Mouse (Mus musculus): ENCODE measurements around the gene Gm20388. TPM values are rescaled to one million over a fixed set of nuclear protein-coding genes. Genes with fewer than 3 reads are reported as not detected.

The Gm20388 gene
- polyA plus RNA-seq, 1 experiment from 2014 or later, result not detected

- ATAC-seq, result no peak
- no peak overlapping the region for H3K4me2 ChIP-seq (replicated peaks; ENCODE audit: low read depth)
- no peaks in the 10 kb centered on the region for H3K4me1 ChIP-seq (replicated peaks; ENCODE audit: control insufficient read depth, insufficient read depth, low read length)
- H3K27me3 ChIP-seq (replicated peaks; ENCODE audit: control insufficient read depth, insufficient read depth, low read length), result no peaks in the 10 kb centered on the region
- no peaks in the 10 kb centered on the region for H3K9me3 ChIP-seq (ENCODE audit: control insufficient read depth)
- TF ChIP-seq CTCF (IDR thresholded peaks at IDR 0.05; ENCODE audit: low read depth), result no peak
- H3K4me3 ChIP-seq (ENCODE audit: low read depth, low read length), result no peak overlapping the region
- no peak overlapping the region for H3K27ac ChIP-seq (ENCODE audit: low read depth, low read length)
- H3K9ac ChIP-seq (ENCODE audit: low read depth, low read length), result no peak overlapping the region
- H3K36me3 ChIP-seq (ENCODE audit: control insufficient read depth, insufficient read depth), result no peaks in the 10 kb centered on the region
- 81% methylated on average over 7 of the region's 7 CpGs for WGBS
Observed at GRCm38 (mm10) chr8:122064353-122064752, 2153.7 kb downstream of the Gm20388 start.

- Histone ChIP-seq H3K9ac (ENCODE audit: low read depth, low read length) (no peak overlapping the region), H3K4me2 (replicated peaks; ENCODE audit: low read depth) (no peak overlapping the region), H3K27ac (ENCODE audit: low read depth, low read length) (no peak overlapping the region), H3K4me1 (replicated peaks; ENCODE audit: control insufficient read depth, insufficient read depth, low read length) (no peaks in the 10 kb centered on the region), H3K4me3 (ENCODE audit: low read depth, low read length) (no peak overlapping the region), H3K27me3 (replicated peaks; ENCODE audit: control insufficient read depth, insufficient read depth, low read length) (no peaks in the 10 kb centered on the region), H3K36me3 (ENCODE audit: control insufficient read depth, insufficient read depth) (no peaks in the 10 kb centered on the region), H3K9me3 (ENCODE audit: control insufficient read depth) (no peaks in the 10 kb centered on the region)
- 64% methylated on average over 15 of the region's 15 CpGs for WGBS
- TF ChIP-seq CTCF (IDR thresholded peaks at IDR 0.05; ENCODE audit: low read depth), result no peak
- no peak for ATAC-seq
Observed at GRCm38 (mm10) chr8:122067783-122068505, 2157.3 kb downstream of the Gm20388 start.

- no peaks in the 10 kb centered on the region for H3K36me3 ChIP-seq (ENCODE audit: control insufficient read depth, insufficient read depth)
- H3K4me1 ChIP-seq (replicated peaks; ENCODE audit: control insufficient read depth, insufficient read depth, low read length), result no peaks in the 10 kb centered on the region
- 76% methylated on average over 13 of the region's 13 CpGs for WGBS
- ATAC-seq, result no peak
- H3K27ac ChIP-seq (ENCODE audit: low read depth, low read length), result no peak overlapping the region
- H3K9me3 ChIP-seq (ENCODE audit: control insufficient read depth), result no peaks in the 10 kb centered on the region
- no peak overlapping the region for H3K9ac ChIP-seq (ENCODE audit: low read depth, low read length)
- H3K27me3 ChIP-seq (replicated peaks; ENCODE audit: control insufficient read depth, insufficient read depth, low read length), result 0 out of 2 replicates have a peak, but pooled peaks cover 2% of the 10 kb centered on the region
- no peak overlapping the region for H3K4me3 ChIP-seq (ENCODE audit: low read depth, low read length)
- H3K4me2 ChIP-seq (replicated peaks; ENCODE audit: low read depth), result no peak overlapping the region
- no peak for TF ChIP-seq CTCF (IDR thresholded peaks at IDR 0.05; ENCODE audit: low read depth)
Observed at GRCm38 (mm10) chr8:122068609-122069008, 2158.0 kb downstream of the Gm20388 start.

GRCm38 (mm10) chr8:122069281-122069680 lies 2158.6 kb downstream of the Gm20388 start:
- 0 out of 2 replicates have a peak, but pooled peaks cover 7% of the 10 kb centered on the region for H3K27me3 ChIP-seq (replicated peaks; ENCODE audit: control insufficient read depth, insufficient read depth, low read length)
- no peak overlapping the region for H3K9ac ChIP-seq (ENCODE audit: low read depth, low read length)
- H3K4me2 ChIP-seq (replicated peaks; ENCODE audit: low read depth), result no peak overlapping the region
- no peak overlapping the region for H3K27ac ChIP-seq (ENCODE audit: low read depth, low read length)
- H3K36me3 ChIP-seq (ENCODE audit: control insufficient read depth, insufficient read depth), result no peaks in the 10 kb centered on the region
- no peak for TF ChIP-seq CTCF (IDR thresholded peaks at IDR 0.05; ENCODE audit: low read depth)
- H3K4me1 ChIP-seq (replicated peaks; ENCODE audit: control insufficient read depth, insufficient read depth, low read length), result no peaks in the 10 kb centered on the region
- no peak for ATAC-seq
- H3K9me3 ChIP-seq (ENCODE audit: control insufficient read depth), result no peaks in the 10 kb centered on the region
- no peak overlapping the region for H3K4me3 ChIP-seq (ENCODE audit: low read depth, low read length)
- 76% methylated on average over 11 of the region's 11 CpGs for WGBS

GRCm38 (mm10) chr8:122071193-122071592 lies 2160.6 kb downstream of the Gm20388 start:
- ATAC-seq, result no peak
- H3K27me3 ChIP-seq (replicated peaks; ENCODE audit: control insufficient read depth, insufficient read depth, low read length), result 0 out of 2 replicates have a peak, but pooled peaks cover 7% of the 10 kb centered on the region
- no peak overlapping the region for H3K27ac ChIP-seq (ENCODE audit: low read depth, low read length)
- 67% methylated on average over 4 of the region's 4 CpGs for WGBS
- no peaks in the 10 kb centered on the region for H3K9me3 ChIP-seq (ENCODE audit: control insufficient read depth)
- H3K4me1 ChIP-seq (replicated peaks; ENCODE audit: control insufficient read depth, insufficient read depth, low read length), result no peaks in the 10 kb centered on the region
- no peak for TF ChIP-seq CTCF (IDR thresholded peaks at IDR 0.05; ENCODE audit: low read depth)
- H3K4me3 ChIP-seq (ENCODE audit: low read depth, low read length), result no peak overlapping the region
- H3K4me2 ChIP-seq (replicated peaks; ENCODE audit: low read depth), result no peak overlapping the region
- H3K9ac ChIP-seq (ENCODE audit: low read depth, low read length), result no peak overlapping the region
- no peaks in the 10 kb centered on the region for H3K36me3 ChIP-seq (ENCODE audit: control insufficient read depth, insufficient read depth)

- H3K9me3 ChIP-seq (ENCODE audit: control insufficient read depth), result no peaks in the 10 kb centered on the region
- H3K4me3 ChIP-seq (ENCODE audit: low read depth, low read length), result no peak overlapping the region
- 41% methylated on average over 9 of the region's 9 CpGs for WGBS
- 0 out of 2 replicates have a peak, but pooled peaks cover 7% of the 10 kb centered on the region for H3K27me3 ChIP-seq (replicated peaks; ENCODE audit: control insufficient read depth, insufficient read depth, low read length)
- H3K27ac ChIP-seq (ENCODE audit: low read depth, low read length), result no peak overlapping the region
- peaks cover 4% of the 10 kb centered on the region; the same call in 1 of the 2 replicates for H3K4me1 ChIP-seq (replicated peaks; ENCODE audit: control insufficient read depth, insufficient read depth, low read length)
- TF ChIP-seq CTCF (IDR thresholded peaks at IDR 0.05; ENCODE audit: low read depth), result no peak
- no peak overlapping the region for H3K4me2 ChIP-seq (replicated peaks; ENCODE audit: low read depth)
- H3K36me3 ChIP-seq (ENCODE audit: control insufficient read depth, insufficient read depth), result no peaks in the 10 kb centered on the region
- H3K9ac ChIP-seq (ENCODE audit: low read depth, low read length), result no peak overlapping the region
- no peak for ATAC-seq
Observed at GRCm38 (mm10) chr8:122073964-122074363, 2163.3 kb downstream of the Gm20388 start.
